Mouse (Mus musculus) brown adipose tissue, adult 24 weeks (tissue): ENCODE data around the gene Gm8914. TPM values are rescaled to one million over a fixed set of nuclear protein-coding genes. Genes with fewer than 3 reads are reported as not detected.
"Not testable (repeated sequence)": the region's sequence is repeated elsewhere in the genome, so short reads cannot be mapped to it uniquely, and the experiment has no call there.

ENCODE experiments used
- H3K27ac ChIP-seq: fragments of 200-500 bp; replicated peaks from 2 replicates; pipeline ENCODE4 v1.5.1; 2012; ENCODE audit warnings: low read depth, mild to moderate bottlenecking, low read length
- H3K4me1 ChIP-seq: fragments of 200-500 bp; 2 replicates; pipeline ENCODE4 v1.6.1; 2012; ENCODE audit warnings: low read length, mixed read lengths; ENCODE audit not compliant: control insufficient read depth, insufficient read depth, insufficient read length
- H3K4me3 ChIP-seq: fragments of 200-500 bp; 2 replicates; pipeline ENCODE4 v1.5.1; 2012; ENCODE audit warnings: low read depth, mild to moderate bottlenecking, low read length, moderate library complexity; ENCODE audit not compliant: insufficient read depth
- polyA plus RNA-seq: library from polyadenylated mRNA; stranded (reverse); fragments of >200 nt; gene quantifications from 2 replicates; pipeline ENCODE4 v1.2.4, GENCODE M21; 2012; ENCODE audit not compliant: missing spikeins, insufficient read depth, insufficient read length

The Gm8914 gene
- not detected in 2 replicates for polyA plus RNA-seq

DNA sequence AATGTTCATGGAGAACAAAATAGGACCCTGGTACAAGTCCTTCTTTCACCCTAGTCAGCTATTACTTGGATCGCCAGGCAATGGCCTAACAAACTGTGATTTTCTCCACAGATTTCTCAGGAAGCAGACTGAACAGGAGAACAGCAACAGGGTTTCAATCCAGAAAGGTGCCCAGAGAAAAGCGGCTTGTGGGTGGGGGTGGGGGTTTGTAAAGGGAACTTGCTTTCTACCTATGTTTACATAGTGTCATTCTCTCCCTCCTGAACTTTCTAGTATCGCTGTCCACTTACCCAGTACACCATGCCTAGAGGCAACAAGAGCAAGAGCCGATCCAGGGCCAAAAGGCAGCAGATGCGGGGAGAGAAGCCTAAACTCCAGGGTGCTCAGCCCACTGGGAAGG lies at the start of gene Gm8914:
Gm8914 (plus strand) TSS at position 301 of the 400 bp plus-strand sequence.
- not testable (repeated sequence) for H3K27ac ChIP-seq, H3K4me1 ChIP-seq, H3K4me3 ChIP-seq

Other genes starting within 250 kb of the Gm8914 start
- gene Mageb2, start 148.4 kb upstream of the Gm8914 start, polyA plus RNA-seq = not detected in 2 replicates
- not detected in 2 replicates for gene Gm5072, start 87.6 kb upstream of the Gm8914 start, polyA plus RNA-seq
- gene 1700084M14Rik, start 95.8 kb downstream of the Gm8914 start, polyA plus RNA-seq = not detected in 2 replicates
- gene Gm14781, start 152.1 kb downstream of the Gm8914 start, polyA plus RNA-seq = not detected in 2 replicates